Mouse (Mus musculus): ENCODE measurements around the gene Eif2s2.

DNA sequence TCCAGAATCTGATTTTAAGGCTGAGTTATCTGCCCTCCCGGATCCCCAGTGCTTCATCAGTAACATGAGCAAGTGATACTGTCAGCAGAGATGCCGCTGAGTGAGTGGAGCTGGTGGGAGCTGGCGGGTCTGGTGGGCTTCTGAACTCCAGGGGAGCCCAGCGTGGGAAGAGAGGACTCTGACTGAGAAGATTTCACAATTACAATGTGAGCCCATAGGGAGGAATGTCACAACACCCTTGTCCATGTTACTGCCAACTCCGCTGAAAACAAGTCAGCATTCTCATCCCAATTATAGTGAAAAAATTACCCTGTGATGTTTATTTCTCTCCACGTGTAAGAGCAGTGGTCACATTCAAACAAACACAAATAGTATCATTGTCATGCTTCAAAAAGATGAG is 43.4 kb upstream of the Eif2s2 start:
- TF ChIP-seq GATA1 (IDR thresholded peaks at IDR 0.05; ENCODE audit: borderline replicate concordance, low read length), result no peak
- TF ChIP-seq FLI1 (IDR thresholded peaks at IDR 0.05; ENCODE audit: low read length), result no peak
